Mouse (Mus musculus) adrenal gland, postnatal 14 days (tissue): ENCODE measurements at regions not wholly inside any gene's neighbourhood (a gene's known extent, or its start where the extent isn't known, plus 50 kb on each side); places are given as distances from the start of the nearest gene placed in this dataset.
A peak's percentile ranks its signal among the peaks of the same experiment; 100 is the strongest.

Experiments used
- DNase-seq: peaks from one replicate; pipeline ENCODE4 v3.0.0; 2021; ENCODE audit warnings: mixed read lengths

DNA sequence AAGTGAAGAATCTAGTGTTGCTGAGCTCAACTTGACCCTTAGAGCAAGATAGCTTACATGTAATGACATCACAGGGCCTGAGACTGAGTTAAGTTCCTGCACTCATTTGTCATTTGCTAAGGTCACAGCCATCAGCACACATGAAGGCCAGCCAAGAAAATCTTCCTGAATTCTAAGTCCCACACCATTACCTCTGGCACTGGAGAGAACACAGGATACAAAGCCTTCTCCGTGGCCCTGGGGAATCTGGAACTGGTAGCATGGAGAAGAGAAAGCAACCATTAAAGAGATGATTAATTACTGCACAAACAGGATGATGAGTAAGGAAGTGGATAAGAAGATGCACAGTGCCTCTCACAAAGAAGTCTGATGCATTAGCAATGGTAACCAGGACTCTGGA, 232.0 kb downstream of the Wdr72 start:
- DNase-seq: peak; percentile 61

DNA sequence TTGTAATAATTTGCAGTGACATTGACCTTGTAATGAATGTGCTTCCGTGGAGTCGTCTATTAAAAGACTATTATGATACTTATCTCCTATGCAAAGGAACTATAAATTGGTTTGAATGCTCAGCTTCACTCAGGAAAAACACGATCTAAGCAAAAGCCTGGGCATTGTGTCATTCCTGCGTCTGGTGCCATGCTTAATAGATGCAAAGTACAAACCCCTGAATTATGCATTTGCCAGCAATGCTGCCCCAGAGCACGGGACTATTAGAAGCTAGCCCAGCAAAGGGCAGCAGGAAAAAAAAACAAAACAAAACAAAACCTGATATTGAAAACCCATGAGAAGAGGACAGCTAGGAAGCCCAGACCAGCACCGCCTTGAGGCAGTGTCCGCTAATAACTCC, 234.9 kb downstream of the Wdr72 start:
- no peak for DNase-seq

DNA sequence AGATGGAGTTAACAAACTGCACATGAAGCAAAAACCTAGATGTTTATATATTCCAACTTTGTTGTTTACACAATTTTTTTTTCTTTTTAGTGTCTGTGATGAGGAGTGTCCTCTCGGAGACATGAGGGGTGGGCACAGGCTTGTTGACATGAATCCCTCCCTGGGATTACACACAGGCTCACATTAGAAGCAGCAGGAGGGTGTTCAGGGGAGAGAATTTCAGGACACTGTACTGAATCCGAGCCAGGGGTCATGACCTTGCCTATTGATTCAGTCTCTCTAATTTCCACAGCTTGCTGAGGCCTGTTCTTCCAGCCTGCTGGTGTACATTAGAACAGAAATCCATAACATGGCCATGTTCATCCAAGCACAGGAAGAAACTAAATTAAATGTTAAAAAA, 238.6 kb downstream of the Wdr72 start:
- DNase-seq: no peak

DNA sequence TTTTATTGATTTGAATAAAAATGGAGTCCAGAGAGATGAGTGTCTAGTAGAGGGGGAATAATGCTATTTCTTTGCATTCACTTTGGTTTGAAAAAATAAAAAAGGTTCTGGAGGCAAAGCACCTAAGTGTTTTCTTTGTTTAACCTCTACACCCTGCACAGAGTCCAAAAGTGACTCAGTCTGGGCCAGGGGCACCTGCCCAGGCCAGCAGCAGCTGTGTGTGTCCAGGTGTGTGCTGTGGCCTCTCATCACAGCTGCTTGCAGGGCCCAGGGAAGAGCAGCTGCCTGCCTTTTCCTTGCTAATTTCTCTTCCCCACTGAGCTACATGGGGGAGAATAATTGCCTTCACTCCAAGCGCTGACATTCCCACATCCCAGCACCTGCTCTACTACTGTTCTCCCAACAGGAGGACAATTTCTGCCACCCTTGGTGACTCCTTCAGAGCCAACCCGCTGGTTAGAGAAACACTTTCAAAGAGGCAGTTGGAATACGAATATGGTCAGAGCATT, 255.8 kb downstream of the Wdr72 start:
- no peak for DNase-seq

DNA sequence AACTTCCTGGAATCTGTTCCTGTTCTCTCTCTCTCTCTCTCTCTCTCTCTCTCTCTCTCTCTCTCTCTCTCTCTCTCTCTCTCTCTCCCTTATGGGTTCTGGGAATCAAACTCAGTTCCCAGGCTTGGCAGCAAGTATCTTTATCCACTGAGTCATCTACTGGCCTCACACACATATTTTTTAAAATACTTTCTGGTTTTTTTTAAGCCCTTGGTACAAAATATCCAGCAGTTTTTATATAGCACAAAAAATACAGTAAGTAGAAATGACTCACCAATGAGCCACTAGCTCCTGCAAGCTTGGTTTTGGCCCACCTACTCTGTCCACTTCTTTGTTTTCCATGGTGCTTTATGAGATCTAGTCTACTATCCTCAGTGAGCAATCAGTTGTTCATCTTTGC, 266.0 kb downstream of the Wdr72 start:
- no peak for DNase-seq

DNA sequence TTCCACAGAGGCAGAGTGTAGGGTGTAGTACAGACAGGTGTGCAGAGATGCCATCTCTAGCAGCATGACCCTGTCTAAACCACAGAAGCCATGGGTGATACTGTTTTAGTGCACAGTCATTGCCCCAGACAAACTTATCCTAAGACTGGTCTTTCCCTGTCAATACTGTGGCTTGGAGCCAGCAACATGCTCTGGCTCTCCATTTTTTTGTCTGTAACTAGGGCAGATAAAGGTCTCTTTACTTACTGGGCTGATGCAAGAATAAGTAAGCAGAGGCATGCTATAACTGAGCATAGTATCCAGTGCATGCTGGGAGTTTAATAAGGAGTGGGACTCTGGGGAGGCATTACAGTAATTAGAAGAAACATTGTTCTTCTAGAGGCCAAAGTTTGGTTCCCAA, 267.0 kb downstream of the Wdr72 start:
- DNase-seq: no peak

DNA sequence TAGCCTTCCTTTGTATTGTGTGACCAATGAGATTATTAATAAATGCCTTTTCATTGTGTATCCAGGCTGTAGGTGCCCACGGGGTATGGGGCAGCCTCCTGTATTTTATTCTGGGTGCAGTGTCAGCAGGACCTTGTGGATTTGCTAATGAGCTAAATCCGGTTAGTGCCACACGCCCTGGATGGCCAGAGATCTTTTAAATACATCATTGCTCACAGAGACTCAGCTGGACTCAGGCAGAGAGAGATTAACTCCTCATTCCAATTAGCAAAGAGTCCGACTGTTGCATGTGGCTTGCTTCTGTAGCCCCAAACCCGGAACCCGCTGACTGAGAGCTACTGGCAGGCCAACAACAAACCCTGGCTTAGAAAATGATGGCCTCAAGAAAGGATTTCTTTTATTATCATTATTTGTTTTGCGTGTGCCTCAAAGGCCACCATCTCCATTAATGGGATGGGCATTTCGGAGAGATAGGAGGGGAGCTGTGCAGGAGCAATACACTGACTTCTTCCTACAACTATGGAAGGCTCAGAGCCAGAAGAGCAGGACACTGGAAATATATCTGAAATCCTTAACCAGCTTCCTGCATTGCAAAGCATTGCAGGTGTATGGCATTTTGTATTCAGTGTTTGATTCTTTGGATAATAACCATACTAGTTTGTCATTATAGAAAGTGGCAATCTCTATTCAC, 274.2 kb downstream of the Wdr72 start:
- DNase-seq: no peak

DNA sequence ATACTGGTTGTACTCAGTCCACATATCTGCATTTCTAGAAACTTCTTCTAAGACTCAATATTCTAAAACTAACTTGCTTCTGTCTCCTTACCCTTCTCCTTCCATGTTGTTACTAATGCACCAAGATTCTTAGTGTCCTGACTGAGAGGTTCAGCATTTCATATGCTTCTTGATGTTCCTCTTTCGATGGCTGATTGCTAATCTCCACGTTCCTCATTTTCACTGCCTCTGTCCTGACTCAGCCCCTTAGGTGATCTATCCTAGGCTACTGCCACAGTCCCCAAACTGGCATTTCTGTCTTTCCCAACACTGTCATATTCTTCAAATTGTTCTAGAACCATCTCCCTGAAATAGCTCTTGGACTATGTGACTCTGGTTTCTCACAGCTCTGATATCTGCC, 315.4 kb downstream of the Wdr72 start:
- DNase-seq: no peak

DNA sequence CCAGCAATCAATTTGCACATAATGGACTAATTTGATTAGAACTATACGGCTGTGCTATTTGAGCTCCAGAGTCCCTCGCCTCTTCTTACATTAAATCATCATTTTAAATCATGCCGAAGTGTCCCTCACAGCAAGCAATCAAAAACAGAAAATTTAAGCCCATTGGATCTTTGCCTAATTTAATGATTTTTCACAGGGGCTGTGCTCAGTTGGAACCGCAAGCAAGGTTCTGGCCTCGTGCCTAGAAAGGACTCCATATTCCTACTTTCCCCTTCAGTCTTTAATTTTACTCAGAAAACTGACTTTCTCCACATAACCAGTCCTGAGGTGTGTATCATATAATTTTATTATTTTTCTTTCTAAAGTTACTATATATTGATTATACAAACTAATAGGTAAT, 339.8 kb downstream of the Wdr72 start:
- no peak for DNase-seq

DNA sequence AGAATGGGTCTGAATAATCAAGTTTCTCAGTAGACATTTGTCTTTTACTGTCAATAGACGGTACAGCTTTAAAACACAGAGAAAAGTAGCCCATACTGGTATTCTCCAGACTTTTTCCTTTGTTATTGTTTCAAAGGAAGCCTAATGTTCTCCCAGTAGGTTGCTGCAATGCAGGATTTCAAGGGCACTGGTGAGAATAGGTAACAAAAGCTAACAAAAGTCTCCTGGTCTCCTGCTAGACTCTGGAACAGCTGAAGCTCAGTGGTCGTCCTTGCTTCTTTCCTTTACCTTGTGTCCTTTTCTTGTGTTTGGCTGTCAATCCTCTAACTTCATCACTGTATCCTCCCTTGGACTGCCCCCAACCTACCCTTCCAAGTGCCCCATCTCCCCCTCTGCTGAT, 350.9 kb downstream of the Wdr72 start:
- no peak for DNase-seq

DNA sequence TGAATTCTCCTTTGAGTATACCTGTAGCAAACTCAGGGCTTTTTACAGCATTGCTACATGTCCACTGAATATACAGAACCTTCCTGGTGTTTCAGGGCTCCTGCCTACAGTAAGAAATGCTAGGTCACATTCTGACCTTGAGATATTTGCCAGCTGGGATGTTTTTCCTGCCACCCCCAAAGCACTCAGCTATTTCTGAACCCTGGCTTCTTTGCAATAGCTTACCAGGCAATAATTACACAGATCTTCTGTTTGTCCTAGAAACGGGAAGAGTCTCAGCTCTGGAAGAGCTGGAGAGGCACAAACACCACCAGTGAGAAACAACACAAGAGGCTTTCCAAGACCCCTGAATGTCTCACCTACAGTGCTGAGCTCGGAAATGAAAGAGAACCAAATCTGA, 366.7 kb downstream of the Wdr72 start:
- no peak for DNase-seq

DNA sequence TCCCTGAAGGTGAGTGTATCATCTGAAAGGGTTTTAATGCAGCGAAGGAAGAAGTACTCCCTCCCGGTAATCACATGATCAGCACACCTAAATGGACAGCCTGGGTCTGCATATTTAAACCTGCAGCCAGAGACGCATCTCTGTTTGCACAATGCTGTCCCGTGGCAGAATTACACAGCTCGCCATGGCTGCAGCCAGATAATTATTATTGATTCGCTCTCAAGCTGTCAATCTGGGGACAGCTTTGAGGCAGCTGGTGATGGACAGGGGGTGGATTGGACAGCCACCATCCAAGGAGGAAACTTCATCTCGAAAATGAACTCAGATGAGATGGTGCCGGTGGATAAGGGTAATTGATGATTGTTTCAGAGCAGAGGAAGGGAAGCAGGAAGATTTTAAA, 369.1 kb downstream of the Wdr72 start:
- DNase-seq: no peak

DNA sequence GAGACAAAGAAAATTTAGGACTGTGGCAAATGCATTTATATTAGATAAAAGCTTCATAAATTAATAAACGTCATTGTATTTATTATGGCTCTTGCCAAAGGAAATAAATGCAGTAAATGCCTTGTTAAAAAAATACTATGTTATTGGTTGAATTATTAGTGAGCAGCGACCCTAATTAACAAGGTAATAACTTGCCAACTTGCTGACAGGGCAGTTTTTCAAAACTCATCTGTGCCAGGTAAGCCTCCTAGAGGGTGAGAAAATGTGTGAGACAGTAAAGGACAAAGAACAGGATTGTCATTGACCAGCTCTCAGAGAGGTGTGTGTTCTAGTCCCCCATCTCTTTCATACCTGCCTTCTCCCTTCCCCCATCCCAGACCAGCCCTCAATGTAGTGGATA, 347.8 kb upstream of the Onecut1 start:
- DNase-seq: no peak

DNA sequence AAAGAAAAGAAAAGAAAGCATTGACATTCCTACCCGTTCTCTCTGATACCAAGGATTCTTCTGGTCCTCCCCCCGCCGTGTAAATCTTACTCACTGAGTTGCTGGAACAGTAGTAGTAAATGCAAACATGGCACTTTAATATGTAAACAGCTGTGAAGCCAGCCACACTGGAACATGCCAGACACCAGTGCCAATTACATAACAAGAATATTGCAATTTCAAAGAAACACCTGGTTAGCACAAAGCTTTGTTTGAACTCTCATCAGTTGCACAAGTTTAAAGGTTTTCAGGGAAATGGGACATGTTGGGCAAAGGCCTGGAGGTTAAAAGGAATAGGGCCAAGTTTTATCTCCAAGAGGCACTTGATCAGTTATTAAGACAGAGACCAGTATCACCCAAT, 333.2 kb upstream of the Onecut1 start:
- DNase-seq: no peak

DNA sequence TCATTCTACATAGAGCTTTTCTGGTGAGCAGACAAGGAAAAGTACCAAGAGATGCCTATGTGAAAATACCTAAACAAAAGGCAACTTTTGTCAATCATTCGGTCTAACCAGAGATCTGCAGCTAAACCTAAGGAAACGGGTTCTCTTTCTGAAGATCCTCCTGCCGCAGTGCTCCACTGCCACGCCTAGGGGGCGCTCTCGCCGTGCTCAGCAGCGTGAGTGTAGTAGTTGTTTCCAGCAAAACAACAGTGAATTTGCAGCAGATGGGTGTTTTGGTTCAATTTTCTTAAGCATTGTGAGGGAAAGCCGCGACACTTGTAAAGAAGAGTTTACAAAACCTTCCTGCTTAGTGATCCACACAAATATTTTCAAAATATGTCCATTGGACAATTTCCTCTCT, 331.4 kb upstream of the Onecut1 start:
- peak; percentile 74 for DNase-seq

DNA sequence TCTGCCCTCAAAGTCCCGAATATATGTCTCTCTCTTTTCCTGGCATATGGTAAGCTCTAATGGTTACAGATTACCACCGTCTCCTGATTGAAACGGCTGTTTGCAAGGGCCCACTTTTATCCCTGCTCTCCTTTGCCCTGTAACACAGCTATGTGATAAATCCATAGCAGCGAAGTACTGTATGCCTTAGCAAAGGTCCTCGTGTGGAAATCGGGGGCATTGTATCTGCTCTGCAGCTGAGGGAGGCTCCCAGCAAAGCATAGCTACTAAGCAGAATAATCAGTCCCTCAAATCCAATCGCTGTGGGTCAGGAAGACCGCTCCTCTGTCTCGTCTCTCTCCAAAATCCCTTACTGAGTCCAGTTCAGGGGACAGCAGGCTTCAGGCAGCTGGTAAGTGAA, 331.0 kb upstream of the Onecut1 start:
- no peak for DNase-seq

DNA sequence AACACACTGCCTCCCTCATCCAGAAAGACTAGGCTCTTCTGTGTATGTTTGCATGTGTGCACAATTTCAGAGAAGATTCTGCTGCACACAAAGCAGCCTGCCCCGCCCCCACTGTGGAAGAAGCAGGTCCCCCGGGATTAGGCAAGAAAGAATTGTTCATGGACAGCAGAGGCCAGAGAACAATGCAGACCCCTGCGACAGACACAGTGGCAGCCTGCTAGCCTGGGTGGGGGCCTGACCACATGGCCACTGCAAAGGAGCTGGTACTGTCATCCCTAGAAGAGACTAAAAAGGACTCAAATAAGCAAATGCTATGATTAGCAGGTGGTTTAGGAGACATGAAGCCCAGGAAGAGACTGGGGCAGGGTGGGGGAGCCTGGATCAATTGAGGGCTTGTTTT, 329.7 kb upstream of the Onecut1 start:
- DNase-seq: no peak

DNA sequence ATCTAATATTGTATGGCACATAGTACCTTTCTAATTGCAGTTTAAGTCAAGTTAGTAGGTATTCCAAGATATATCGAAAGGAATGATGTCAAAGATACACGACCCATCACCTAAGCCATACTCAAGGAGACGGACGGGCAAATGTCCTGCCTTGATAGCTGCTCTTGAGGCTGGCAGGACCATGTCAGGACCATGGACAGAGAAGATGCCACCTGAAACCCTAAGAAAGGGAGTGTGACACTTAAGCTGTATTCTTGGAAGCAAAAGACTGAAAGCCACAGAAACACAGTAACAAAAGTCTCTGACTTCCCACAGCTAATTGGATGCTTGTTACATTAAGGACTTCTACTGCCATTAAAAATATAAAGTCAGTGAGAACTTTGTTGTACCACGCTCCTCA, 326.7 kb upstream of the Onecut1 start:
- peak; percentile 17 for DNase-seq

DNA sequence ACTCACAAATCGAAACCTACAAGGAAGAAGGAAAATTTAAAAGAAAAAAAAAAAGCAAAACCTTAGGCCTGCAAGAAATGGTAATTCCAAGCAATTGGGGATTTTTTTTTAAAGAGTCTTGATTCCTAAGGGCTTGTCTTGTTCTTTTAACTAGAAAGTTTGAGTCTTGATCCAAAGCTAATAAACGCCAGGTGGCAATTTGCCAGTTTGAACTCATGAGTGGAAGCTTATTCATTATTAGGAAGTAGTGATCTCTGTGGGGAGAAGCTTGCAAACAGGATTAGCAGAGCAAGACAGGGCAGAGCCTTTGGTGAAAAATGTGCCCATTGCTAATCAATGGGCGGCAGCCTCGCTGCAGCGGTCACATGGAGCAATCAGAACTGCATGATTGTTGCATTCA, 305.6 kb upstream of the Onecut1 start:
- no peak for DNase-seq

DNA sequence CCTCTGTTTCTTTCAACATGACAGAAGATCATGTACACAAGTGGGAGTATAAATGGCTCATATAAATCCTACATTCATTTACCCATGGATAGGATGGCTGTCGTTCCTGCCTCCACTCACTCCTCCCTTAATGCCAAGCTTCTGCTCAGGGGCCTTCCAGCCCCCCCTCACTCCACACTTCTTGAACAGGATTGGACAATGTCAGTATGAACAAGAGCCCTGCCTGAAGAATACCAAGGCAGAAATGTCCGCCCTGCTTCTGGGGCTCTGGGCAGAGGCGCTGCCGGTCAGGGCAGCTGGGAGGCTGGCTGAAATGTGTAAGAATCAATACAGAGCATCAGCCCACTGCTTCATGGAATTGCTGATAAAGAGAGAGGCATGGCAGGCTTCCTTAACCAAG, 269.0 kb upstream of the Onecut1 start:
- DNase-seq: no peak

DNA sequence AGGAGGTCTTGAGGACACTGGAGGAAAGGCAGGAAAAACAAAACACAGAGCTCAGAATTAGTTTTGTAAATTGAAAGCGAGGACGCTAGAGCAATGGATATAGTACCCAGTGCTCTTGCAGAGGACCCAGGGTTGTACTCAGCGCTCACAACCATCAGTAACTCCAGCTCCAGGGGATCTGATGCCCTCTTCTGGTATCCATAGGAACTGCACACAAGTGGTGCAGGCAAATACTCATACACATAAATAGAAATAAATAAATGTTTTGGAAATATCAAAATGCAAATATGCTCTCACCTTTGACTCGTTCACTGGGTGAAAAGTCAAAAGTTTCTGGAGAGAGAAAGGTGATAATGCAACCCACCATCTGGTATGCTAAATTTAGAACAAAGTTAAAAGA, 267.8 kb upstream of the Onecut1 start:
- DNase-seq: no peak

DNA sequence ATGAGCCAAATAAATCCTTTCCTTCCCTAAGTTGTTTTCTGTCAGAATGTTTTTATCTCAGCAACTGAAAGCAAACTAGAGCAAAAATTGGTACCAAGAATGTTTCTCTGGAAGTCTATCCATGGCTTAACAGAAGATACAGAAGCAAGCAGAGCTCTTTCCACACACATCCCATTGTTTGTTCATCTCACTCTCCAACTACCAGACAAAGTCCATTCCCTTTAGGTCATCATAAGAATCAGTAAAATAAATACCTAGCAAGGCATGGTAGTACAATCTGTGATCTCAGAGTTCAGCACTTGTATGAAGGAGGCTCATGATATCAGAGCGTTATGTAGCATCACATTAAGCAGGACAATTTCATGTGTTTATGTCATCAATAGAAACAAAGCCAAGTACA, 257.3 kb upstream of the Onecut1 start:
- DNase-seq: no peak

DNA sequence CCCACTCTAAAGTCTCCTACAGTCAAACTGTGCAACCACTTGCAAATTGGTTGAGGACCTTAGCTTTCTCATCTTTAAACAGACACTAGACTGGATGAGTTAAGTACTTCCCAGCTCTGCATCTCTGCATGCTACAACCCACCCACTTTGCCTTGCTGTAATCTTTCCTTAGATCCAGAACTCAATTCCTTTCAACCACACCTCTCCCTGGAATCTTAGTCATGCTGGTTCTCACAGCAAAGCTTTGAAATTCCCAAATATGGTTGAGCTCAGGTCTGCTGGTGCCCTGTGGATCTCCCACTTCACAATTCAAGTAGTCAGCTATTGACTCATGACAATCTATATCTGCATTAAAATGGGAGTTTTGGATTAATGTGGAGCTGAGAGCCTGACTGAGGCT, 239.8 kb upstream of the Onecut1 start:
- no peak for DNase-seq

DNA sequence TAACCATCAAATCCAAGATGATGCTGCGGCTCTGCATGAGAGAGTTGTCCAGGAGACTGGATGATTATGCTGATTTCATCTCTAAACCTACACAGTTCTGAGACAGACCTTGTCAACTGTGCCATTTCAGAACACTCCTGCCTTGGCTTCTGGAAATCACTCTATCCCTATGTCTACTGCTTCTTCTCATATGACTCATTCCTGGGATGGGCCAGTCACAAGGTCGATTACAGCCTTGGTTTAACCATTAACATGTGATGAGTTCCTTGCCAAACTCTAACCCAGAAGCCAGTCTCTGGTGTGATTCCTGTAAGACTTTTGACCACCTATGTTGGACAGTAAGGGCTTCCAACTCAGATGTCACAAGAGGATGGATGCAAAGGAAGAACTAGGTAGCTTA, 216.3 kb upstream of the Onecut1 start:
- no peak for DNase-seq

DNA sequence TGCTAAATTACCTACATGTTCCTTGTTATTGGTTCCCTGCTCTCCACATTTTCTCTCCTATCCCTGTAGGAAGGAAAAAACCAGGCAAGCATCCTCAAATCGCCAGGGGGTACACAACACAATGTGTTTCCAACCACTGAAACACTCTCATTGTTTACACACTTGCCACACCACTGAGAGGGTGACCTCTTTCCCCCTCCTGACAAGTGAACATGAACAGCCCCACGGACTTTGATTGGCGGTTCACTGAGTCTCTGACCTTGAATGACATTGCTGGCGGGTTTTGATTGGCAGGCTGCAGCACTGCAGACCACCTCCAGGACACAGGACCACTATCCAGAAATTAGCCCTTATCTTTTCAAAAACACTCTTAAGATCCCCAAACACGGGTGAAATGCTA, 211.7 kb upstream of the Onecut1 start:
- DNase-seq: no peak
